Mouse (Mus musculus) left cerebral cortex, postnatal 10 days (tissue): ENCODE data around the gene Slc4a7. TPM values are rescaled to one million over a fixed set of nuclear protein-coding genes. Genes with fewer than 3 reads are reported as not detected.
A peak's percentile ranks its signal among the peaks of the same experiment; 100 is the strongest.

ENCODE experiments used
- DNase-seq, 2 experiments: peaks; one replicate each; pipeline ENCODE4 v3.0.0; 2021 to 2022; ENCODE audit warnings: low spot score in 2 of 2, mixed read lengths in 1 of 2; ENCODE audit errors: extremely low spot score in 1 of 2
- intact Hi-C: fragments of 180-260 bp; cut with DNase I; formaldehyde crosslinking; loops from one replicate; pipeline ENCODE4 v1.15.1; 2025
- total RNA-seq, 2 experiments: library from RNA; stranded (reverse); gene quantifications; 2 replicates each; pipeline ENCODE4 v1.2.3; 2021

Gene Slc4a7
- 10 to 100 TPM; 33.7 to 34.6 TPM for total RNA-seq

DNA sequence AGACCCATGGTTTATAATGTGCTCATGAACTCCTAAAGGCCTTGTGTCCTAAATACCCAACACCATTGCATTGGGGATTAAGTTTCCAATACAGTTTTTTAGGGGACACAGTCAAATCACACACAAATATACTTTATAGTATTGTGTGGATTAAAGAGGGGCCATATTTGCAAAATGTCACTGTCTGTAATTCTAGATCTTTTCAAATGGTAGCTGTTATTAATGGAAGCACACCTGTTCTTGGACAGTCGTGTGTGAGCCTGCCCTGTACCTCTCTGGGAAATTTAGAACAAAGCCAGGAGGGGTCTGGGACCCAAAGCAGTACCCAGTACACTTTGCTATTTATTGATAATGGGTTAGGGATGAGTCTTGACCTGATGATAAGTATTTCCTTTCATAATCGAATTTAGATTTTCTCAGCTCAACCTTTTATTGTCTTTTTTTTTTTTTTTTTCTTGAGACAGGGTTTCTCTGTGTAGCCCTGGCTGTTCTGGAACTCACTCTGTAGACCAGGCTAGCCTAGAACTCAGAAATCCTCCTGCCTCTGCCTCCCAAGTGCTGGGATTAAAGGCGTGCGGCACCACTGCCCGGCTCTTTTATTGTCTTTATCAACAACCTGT, at the start of gene Slc4a7:
Slc4a7 (plus strand) TSS at position 570 of the 620 bp plus-strand sequence.
- DNase-seq = no peak
- intact Hi-C loops = loop anchor here (10.0 kb wide), 1 partner anchor 357 kb away; the partner anchor contains the start of gene Il3ra

DNA sequence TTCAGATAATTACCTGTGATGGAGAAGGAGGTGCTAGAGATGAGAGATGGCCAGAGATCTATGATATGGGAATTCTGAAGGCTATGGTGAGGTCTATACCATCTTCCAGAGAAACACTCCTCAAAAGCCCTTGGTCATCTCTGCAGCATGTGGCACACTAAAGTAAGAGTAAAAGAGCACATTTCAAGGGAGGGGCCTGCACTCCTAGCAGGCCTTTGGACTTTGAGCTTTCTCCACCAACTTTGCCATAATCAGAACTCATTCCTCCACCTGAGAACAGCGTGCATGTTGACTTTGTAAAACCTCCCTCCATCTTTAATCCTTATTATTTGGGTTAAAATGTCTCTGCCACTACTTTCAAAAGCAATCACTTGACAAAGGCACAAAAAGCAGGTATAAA, 31.5 kb upstream of the Slc4a7 start:
- no peak for DNase-seq
- intact Hi-C loops = no loop called here

DNA sequence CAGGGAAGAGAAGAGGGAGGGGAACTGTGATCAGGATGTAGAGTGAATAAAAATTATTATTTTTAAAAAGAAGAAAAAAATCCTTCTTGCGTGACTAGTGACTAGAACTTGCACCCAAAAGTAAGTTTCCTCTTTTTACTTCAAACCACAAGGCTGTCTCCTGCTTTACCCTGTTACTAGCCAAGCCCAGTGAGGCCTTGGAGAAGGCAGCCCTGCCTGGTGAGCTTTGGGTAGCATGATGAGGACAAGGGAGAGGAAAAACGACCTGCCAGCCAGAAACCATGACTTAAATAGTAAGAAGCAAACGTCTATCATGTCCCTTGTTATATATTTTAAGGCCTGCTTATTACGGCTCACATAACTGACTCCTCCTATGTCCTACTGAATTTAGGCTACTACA, 20.5 kb upstream of the Slc4a7 start:
- intact Hi-C loops = no loop called here
- no peak for DNase-seq

DNA sequence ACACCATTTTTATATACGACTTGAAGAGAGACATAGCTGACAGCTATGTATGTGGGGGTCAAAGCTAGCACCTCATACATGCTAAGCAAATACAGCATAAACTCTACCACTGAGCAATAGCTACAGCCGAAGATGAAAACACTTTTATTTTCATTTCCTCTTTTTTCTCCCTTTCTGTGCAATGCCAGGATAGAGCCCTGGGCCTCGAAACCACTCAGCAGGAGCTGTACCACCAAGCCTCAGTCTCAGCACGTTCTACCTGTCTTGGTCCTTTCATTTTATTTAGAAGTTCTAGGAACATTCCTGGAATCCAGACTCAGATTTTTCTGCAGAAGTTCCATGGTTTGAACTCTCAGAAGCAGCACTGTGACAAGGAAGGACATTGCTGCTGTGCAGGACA, 17.3 kb upstream of the Slc4a7 start:
- intact Hi-C loops = no loop called here
- no peak for DNase-seq

DNA sequence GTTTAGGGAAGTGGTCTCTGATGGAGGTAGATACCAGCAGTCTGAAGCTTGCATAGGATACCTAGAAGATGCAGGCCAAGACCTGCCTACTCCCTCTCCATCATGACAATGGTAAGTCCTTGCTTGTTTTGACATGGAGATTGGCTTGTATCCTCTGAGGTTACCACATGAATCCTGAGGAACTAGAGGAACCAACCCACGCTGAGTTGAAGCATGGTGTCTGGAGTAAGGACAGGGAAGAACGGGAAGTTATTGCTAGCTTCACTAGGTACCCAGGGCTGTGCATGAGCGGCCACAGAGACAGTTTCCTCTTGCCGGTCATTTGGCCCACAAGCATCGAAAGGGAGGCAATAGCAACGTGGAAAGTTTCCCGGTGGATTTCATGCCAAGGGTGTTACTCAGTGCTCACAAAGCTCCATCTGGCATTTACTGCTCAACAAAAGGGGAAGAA, 16.0 kb upstream of the Slc4a7 start:
- intact Hi-C loops = no loop called here
- no peak for DNase-seq

DNA sequence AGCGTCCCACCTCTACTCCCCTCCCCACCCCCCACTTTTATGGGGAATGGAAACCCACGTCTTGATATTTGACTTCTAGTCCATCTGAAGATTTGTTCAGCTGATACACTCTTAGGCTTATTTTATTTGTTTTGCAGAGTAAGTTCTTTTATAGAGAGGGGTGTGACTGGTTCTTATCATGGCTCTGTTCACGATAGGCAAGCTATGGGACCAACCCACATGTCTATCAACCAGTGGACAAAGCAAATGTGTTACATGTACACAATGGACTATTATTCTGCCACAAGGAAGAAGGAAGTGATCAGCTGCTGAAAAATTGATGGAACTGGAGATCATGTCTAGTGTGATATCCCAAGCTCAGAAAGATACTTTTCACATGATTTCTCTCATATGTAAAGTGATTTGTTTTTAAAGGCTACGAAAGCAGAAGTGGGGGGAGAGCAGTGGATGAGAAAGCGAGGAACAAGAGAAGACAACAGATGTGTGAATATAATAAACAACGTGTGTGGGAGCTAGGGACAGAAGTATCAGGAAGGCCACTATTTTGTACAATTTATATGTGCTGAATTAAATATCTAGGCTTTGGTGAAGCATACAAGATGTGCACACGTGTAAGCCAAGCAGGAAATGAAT, 14.7 kb upstream of the Slc4a7 start:
- intact Hi-C loops = no loop called here

DNA sequence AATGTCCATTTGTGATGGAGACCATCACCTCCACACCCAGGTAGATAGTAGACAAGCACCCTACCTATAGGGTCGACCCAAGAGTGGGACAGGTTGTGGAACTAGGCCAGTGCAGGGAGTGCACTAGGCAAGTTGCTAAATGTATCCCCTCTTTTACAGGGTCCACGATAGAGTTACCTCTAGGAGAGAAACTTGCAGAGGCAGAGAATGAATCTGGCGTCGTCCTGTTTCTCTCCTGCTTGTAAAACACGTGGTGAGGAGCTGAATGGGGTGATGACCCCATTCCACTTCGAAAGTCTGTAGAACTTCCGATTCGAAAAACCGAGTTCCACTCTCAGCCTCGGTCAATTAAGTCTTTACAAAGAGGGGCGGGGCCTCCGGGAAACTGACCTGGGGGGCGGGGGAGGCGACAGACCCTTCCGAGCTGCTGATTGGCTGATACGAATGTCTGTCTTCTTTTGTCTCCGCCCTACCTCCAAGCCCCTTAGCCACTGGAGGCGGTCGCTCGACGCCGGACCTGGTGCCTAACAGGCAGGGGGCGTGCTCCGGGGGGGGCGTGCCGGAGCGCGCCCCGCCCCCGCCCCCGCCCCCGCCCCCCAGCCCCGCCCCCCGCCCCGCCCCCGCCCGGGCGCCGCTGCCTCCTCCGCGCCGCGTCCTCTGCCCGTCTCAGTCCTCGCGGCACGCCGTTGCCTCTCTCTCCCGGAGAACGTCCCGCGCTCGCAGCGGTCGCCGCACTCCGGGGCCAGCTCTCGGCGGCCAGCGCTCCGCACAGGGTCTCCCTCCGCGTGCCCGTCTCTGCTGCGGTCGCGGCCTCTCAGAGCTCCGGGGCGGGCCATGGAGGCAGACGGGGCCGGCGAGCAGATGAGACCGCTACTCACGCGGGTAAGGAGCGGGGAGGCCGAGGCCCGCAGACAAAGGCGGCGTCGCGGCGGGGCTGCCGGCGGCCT, 593 bp downstream of the Slc4a7 start:
- intact Hi-C loops = loop anchor here (10.0 kb wide), 1 partner anchor 358 kb away; the partner anchor contains the start of gene Il3ra
- peak; percentile 86 to 95 for DNase-seq

More for the DNA sequence above, 14.7 kb upstream of the Slc4a7 start:
- no peak for DNase-seq

DNA sequence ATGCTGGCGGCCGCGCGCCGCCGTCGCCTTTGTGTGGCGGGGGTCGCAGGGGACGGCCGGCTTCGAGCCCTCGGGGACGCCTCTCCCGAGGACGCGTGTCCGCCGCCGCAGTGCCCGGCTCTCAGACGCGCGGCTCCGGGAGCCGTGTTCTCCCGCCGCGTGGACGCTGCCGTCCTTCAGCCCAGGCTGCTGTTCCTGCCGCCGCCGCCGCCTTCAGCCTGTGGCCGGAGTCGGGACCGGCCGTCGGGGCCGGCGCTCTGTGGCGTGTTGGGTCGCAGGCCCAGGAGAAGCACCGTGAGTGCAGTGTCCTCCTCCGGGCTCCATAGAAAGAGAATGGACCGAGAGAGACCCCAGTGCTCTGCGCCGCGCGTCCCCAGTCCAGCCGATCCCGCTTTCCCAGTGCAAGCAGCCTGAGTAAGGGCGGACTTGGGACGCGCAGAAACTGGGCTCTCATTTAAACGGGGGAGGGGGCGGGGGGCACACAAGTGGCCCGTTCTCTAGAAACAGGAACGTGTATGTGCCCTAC, 1.3 kb downstream of the Slc4a7 start:
- intact Hi-C loops = loop anchor here (10.0 kb wide), 1 partner anchor 359 kb away; the partner anchor contains the start of gene Il3ra
- DNase-seq = peak; percentile 16 to 80

DNA sequence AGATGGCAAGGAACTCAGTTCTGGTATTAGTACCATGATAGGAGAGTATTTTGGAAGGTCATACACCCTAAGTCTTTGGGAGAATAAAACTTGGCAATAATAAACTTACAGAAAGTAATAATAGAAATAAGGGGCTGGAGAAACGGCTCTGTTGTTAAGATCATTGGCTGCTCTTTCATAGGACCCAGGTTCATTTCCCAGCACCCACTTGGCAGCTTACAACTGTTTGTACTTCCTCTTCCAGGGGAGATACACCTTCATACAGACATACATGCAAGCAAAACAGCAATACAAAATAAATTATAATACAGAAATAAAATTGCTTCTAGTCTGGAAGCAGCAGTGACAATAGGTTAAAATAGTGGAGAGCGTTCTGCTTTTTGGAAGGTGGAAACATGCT, 2.6 kb downstream of the Slc4a7 start:
- no peak for DNase-seq
- intact Hi-C loops = loop anchor here (10.0 kb wide), 1 partner anchor 360 kb away; the partner anchor contains the start of gene Il3ra

DNA sequence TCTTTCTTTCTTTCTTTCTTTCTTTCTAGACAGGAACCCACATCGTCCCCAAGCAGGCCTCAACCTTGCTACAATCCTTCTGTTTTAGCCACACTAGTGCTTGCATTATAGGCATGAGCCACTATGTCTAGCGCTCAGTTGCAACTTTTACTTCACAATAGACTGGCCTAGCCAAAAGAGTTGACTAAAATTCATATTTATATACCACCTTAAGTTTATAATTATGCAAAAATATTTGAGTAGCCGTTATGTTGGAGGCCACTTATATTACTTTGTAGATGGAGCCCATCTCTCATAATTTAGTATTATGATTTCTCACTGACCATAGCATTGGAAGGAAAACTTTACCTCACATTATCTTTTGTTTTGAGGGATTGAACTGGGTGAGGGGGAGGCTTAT, 3.0 kb downstream of the Slc4a7 start:
- no peak for DNase-seq
- intact Hi-C loops = loop anchor here (10.0 kb wide), 1 partner anchor 360 kb away; the partner anchor contains the start of gene Il3ra

DNA sequence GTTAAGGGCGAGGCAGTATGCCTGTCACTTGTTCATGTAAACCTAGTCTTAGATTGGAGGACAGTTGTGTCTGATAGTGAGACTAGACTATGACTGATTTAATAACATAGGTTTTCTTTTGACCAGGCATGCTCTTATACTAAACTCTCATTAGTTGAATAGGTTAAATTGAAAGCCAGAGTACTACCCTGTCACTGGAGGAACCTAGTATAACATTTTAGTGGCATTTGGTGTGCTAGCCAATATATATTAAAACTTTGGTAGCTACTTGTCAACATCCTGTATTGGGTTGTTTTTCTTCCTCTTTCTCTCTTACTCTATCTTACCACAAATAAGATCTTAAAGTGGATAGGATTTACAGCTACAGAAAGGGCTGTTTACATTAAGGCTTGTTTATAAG, 4.3 kb downstream of the Slc4a7 start:
- no peak for DNase-seq
- intact Hi-C loops = loop anchor here (10.0 kb wide), 1 partner anchor 362 kb away; the partner anchor contains the start of gene Il3ra

DNA sequence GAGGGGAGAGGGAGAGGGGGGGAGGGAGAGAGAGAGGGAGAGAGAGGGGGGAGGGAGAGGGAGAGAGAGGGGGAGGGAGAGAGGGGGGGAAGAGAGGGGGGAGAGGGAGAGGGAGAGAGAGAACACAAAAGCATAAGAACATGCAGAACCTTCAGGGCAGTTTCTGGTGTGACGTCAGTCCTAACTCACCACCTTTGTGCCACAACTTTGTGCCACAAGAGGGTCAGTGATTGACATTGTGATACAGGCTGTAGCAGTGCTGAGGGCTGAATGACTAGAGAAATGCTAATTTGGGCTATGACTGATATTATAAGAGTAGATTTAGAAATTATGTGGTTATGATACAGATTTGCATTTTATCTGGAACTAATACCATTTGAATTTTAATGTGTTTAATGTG, 5.0 kb downstream of the Slc4a7 start:
- intact Hi-C loops = loop anchor here (10.0 kb wide), 1 partner anchor 362 kb away; the partner anchor contains the start of gene Il3ra
- DNase-seq = no peak

DNA sequence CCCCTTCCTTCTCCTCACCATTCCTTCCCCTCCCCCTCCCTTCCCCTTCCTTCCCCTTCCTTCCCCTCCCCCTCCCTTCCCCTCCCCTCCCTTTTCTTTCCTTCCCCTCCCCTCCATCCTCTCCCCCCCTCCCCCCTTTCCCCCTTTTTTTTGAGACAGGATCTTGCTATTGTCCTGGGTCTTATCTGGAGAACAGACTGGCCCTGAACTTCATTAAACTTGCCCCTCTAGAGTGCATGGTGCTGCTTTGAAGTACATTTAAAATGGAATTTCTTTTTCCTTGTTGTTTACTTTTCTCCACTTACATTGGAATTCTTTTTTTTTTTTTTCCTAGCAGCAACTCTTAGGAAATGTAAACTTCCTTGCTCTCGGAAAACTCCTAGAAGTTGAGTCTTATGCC, 6.9 kb downstream of the Slc4a7 start:
- intact Hi-C loops = loop anchor here (10.0 kb wide), 1 partner anchor 364 kb away; the partner anchor contains the start of gene Il3ra
- no peak for DNase-seq

DNA sequence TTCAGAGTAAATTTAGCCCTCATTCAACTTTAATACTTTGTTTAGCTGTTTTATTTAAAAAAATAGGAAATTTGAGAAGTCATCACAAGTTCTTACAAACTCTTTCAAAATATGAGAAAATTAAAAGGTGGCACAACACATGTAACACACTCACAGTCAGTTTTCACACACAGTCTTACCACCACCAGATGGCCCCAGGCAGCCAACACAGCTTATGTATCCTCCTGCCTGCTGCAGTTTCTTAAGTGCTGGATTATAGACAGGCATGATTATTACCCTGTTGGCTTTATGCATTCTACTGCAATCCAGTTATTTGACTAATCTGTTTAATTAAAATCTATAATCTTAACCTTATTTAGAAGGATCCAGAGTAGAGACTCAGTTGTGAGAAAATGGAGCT, 12.1 kb downstream of the Slc4a7 start:
- intact Hi-C loops = no loop called here
- peak; percentile 11 to 31 for DNase-seq

DNA sequence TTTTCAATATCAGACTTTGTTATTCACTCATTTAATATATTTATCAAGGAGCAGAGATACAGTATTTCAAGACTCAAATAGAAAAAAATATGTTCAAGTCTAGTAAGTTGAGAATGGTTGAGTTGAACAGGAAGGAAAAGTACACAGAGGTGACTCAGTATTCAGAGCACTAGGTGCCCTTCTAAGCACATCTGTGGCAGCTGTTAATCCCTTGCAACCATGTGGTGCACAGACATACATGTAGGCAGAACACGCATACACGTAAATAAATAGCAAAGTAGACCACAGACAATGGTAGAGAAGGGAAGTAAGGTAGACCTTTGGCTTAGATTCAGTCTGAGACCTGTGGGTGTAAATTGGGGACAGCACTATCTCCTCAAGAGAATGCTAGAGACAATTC, 13.7 kb downstream of the Slc4a7 start:
- intact Hi-C loops = no loop called here
- DNase-seq = no peak

DNA sequence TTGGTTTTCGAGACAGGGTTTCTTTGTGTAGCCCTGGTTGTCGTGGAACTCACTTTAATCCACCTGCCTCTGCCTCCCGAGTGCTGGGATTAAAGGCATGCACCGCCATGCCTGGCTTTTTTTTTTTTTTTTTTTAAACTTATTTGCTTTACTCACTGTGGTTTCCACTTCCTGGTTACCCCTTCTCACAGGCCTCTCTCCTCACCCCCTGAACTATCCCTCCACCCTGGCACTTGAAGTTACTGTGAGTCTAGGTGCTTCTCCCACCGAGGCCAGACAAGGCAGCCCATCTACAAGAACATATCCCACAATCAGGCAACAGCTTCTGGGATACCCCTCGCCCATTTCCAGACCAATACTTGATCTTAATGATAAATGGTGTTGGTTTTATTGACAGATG, 14.8 kb downstream of the Slc4a7 start:
- no peak for DNase-seq
- intact Hi-C loops = no loop called here

DNA sequence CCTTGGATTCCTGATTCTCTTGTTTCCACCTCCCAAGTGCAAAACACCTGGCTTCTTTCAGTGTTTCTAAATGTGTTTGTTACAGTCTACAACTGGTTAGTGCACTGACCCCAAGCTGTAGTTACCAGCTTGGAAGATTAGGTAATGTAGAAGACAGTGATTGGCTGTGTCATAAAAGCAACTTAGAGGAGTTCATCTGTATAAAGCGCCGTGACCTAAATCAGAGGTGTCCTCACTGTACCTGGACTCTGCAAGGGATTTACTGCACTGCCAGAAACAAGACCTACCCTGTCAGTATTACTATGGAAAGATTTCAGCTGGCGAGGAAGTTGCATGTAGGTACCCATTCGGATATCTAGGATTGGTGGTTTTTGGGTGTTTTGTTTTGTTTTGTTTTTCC, 16.5 kb downstream of the Slc4a7 start:
- intact Hi-C loops = no loop called here
- DNase-seq = no peak

DNA sequence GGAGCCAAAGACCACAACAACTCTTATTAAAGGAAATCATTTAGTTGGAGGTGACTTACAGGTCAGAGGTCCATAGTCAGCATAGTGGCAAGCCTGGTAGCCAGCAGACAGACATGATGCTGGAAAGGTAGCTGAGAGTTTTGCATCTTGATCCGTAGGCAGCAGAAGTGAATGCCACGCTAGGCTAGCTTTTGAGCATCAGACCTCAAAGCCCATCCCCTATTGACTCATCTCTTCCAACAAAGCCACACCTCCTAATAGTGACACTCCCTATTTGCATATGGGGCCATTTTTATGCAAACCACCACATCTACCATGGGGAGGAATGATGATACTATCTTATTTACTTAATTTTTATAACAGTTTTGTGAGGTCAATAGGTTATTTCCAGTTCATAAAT, 79.1 kb downstream of the Slc4a7 start:
- intact Hi-C loops = no loop called here
- no peak for DNase-seq

DNA sequence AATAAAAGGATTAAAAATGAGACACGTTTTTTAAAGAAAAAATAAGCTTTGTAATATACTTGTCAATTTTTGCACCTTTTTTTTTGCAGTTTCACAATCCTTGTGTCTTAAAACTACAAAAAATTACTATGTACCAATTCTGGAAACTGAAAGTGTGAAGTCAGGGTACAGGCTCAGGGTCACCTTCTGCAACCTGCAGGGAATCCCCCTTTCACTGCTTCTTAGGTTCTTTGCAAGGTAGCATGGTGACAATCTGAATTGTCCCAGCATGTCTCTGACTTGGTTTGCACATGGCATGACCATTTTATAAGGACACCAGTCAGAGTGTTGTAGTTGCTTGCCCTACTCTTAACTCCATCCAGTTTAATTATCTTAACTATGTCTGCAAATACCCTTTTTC, 82.1 kb downstream of the Slc4a7 start:
- DNase-seq = no peak
- intact Hi-C loops = no loop called here
